Mouse (Mus musculus): Measurements from ENCODE around the gene Enox1. TPM values are rescaled to one million over a fixed set of nuclear protein-coding genes. Genes with fewer than 3 reads are reported as not detected.

Gene Enox1
- total RNA-seq, 2 experiments from 2014 or later, result not detected

- ATAC-seq (replicated peaks; ENCODE audit: low FRiP score, poor library complexity, severe bottlenecking), result no peak
Measured at GRCm38 (mm10) chr14:77707279-77707678, 550.7 kb downstream of the Enox1 start.

- no peak for ATAC-seq (replicated peaks; ENCODE audit: low FRiP score, poor library complexity, severe bottlenecking)
Measured at GRCm38 (mm10) chr14:77708354-77709150, 552.0 kb downstream of the Enox1 start.

DNA sequence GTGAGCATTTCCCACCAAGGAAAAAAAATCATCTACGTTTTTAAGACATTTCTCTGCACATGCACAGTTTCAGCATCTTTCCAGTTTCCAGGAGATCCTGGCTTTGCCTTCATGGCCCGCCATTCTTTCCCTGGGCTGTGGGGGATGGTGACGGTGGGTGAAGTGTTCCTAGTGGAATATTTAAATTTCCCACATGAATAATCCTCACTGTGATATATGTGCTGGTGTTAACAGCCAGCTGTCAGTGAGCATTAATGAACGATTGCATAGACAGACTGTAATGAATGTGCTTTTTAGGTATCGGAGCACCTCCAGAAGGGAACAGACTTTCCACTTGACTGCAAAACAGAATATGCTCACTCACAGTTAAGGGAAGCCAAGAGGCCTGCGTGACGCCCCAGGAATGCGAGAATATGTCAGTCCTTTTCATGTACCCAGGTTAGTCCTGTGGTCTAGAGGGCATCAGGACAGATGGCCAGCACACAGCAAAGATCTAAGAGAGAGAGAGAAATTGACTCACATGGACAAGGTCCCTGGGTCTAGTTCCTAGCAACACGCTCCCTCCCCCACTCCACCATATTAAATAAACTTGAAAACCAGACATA is 558.5 kb downstream of the Enox1 start:
- no peak for ATAC-seq (replicated peaks; ENCODE audit: low FRiP score, poor library complexity, severe bottlenecking)

- no peak for ATAC-seq (replicated peaks; ENCODE audit: low FRiP score, poor library complexity, severe bottlenecking)
Measured at GRCm38 (mm10) chr14:77716981-77717380, 560.4 kb downstream of the Enox1 start.

DNA sequence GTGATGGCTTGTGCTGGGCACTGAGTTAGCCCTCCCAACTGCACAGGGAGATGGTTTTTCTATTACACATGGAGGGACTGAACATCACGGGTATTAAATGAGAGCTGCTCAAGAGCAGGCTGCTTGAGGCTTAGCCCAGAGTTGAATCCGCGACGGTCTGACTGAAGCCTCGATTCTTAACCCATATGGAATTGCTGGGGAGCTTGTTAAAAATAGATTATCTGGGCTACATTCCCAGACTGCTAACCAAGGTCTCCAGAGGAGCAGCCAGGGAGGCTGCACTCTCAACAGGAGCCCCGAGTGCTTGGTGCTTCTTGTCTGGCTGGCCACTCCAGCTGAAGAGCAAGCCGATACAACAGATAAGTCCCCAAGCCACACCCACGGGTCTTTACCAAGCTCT is 562.3 kb downstream of the Enox1 start:
- no peak for ATAC-seq (replicated peaks; ENCODE audit: low FRiP score, poor library complexity, severe bottlenecking)

DNA sequence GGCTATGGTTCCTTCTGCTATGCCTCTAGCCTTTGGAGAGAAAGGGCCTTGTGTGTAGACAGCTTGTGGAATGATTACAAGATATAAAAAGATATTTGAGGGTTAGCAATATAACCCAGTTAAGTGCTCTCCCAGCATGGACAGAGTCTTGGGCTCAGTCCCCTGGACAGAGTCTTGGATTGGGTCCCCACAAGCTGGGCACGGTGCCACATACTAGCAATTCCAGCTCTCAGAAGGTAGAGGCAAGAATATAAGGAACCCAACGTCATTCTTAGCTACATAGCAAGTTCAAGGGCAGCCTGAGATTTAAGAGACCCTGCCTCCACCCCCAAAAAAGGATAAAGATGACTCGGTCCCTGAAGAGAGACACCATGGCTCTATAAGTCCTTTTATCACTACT is 581.5 kb downstream of the Enox1 start:
- no peak for ATAC-seq (replicated peaks; ENCODE audit: low FRiP score, poor library complexity, severe bottlenecking)

GRCm38 (mm10) chr14:77738751-77739365 is 582.3 kb downstream of the Enox1 start:
- no peak for ATAC-seq (replicated peaks; ENCODE audit: low FRiP score, poor library complexity, severe bottlenecking)

DNA sequence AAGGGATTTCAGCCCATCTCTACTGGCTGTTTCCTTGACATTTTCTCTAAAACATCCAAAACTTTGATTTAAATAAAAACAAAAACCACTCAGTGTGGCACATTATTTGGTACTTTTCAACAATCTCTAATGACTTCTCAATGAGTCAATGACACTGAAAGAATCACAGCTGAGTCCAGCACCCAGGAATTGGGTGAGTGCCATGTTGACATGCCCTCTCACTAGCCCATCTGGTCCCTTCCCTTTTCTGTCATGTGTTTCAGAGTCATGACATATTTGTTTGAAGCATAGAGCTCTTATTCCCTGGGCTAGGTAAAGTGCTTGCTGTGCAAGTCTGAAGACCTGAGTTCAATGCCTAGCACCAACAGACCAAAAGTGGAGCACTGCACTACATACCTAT is 582.8 kb downstream of the Enox1 start:
- ATAC-seq (replicated peaks; ENCODE audit: low FRiP score, poor library complexity, severe bottlenecking), result no peak

GRCm38 (mm10) chr14:77744638-77745240 is 588.2 kb downstream of the Enox1 start:
- no peak for ATAC-seq (replicated peaks; ENCODE audit: low FRiP score, poor library complexity, severe bottlenecking)

DNA sequence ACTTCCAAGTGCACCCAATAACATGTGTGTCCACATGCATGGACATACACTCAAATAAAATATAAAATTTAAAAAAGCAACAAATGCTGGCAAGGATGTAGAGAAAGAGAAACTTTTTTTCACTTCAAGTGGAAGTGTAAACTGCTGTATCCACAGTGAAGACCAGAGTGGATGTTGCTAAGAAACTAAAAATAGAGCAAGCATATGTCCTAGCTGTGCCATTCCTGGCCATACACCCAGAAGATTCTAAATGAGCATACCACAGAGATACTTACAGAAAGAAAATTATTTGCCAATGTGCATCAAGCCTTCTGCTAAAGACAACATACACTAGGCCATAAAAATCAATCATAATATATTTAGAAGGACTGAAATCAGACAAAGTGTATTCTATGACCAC is 592.4 kb downstream of the Enox1 start:
- no peak for ATAC-seq (replicated peaks; ENCODE audit: low FRiP score, poor library complexity, severe bottlenecking)

Other genes starting within 250 kb of the Enox1 start
- gene Ccdc122, start 120.0 kb upstream of the Enox1 start, total RNA-seq (2015; ENCODE audit: low replicate concordance), result 0.77 TPM in 1 of 2 replicates, not detected in the other
- 1.6 and 2.1 TPM in 2 replicates for gene Ccdc122, start 120.0 kb upstream of the Enox1 start, total RNA-seq (2017; ENCODE audit: low replicate concordance)
- 1.7 and 3.3 TPM in 2 replicates for gene Lacc1, start 119.9 kb upstream of the Enox1 start, total RNA-seq (2015; ENCODE audit: low replicate concordance)
- gene Lacc1, start 119.9 kb upstream of the Enox1 start, total RNA-seq (2017; ENCODE audit: low replicate concordance), result 0.85 and 3.2 TPM in 2 replicates